Mouse (Mus musculus) G1E (cell line): ENCODE results near the gene Apoa1.

Experiments
- CTCF ChIP-seq: IDR thresholded peaks from 2 replicates; pipeline ENCODE4 v1.5.1; 2012; ENCODE audit warnings: low read depth, low read length, inconsistent platforms, mixed read lengths
- POLR2AphosphoS5 ChIP-seq: IDR thresholded peaks from 2 replicates; pipeline ENCODE4 v1.6.1; 2012; ENCODE audit warnings: low read depth, low read length, inconsistent platforms; ENCODE audit not compliant: insufficient replicate concordance

GRCm38 (mm10) chr9:46227064-46227614 lies 1.2 kb upstream of the Apoa1 start:
- no peak for TF ChIP-seq CTCF
- no peak for TF ChIP-seq POLR2AphosphoS5
